Mouse (Mus musculus): ENCODE measurements around the gene Nlrp4f.

- TF ChIP-seq CTCF (IDR thresholded peaks at IDR 0.05; ENCODE audit: borderline replicate concordance, control insufficient read depth, extremely low read depth, insufficient read depth, low read length, poor library complexity) (no peak), POLR2A (IDR thresholded peaks at IDR 0.05; ENCODE audit: control insufficient read depth, extremely low read depth, insufficient read depth, low read length, poor library complexity) (0 out of 2 replicates have a peak, but pooled peaks have one; percentile 4)
Measured at GRCm38 (mm10) chr13:65241099-65241626, 35.4 kb upstream of the Nlrp4f start.
